Mouse (Mus musculus) embryonic facial prominence, embryonic 15.5 days (tissue): ENCODE data around the gene Btbd9. TPM values are rescaled to one million over a fixed set of nuclear protein-coding genes. Genes with fewer than 3 reads are reported as not detected.

Experiments used
- ATAC-seq: fragments of 200-750 bp; cut with Nextera tagmentation; 2 replicates; pipeline ENCODE4 v1.8.0; 2017; ENCODE audit warnings: low read depth, moderate TSS enrichment; ENCODE audit not compliant: insufficient number of reproducible peaks, low FRiP score, low TSS enrichment
- H3K27ac ChIP-seq: fragments of 300-500 bp; sonication (generic); replicated peaks from 2 replicates; pipeline ENCODE4 v1.5.1; 2015; ENCODE audit warnings: mild to moderate bottlenecking, inconsistent platforms
- H3K27me3 ChIP-seq: fragments of 300-500 bp; sonication (generic); 2 replicates; pipeline ENCODE4 v1.6.1; 2015; ENCODE audit warnings: inconsistent platforms
- H3K36me3 ChIP-seq: fragments of 300-500 bp; sonication (generic); 2 replicates; pipeline ENCODE4 v1.6.1; 2015; ENCODE audit warnings: mild to moderate bottlenecking, inconsistent platforms
- H3K4me1 ChIP-seq: fragments of 300-500 bp; sonication (generic); 2 replicates; pipeline ENCODE4 v1.6.1; 2015; ENCODE audit warnings: inconsistent platforms
- H3K4me2 ChIP-seq: fragments of 300-500 bp; sonication (generic); replicated peaks from 2 replicates; pipeline ENCODE4 v1.6.1; 2015; ENCODE audit warnings: mild to moderate bottlenecking, inconsistent platforms
- H3K4me3 ChIP-seq: fragments of 300-500 bp; sonication (generic); replicated peaks from 2 replicates; pipeline ENCODE4 v1.5.1; 2015; ENCODE audit warnings: mild to moderate bottlenecking, inconsistent platforms
- H3K9ac ChIP-seq: fragments of 300-500 bp; sonication (generic); 2 replicates; pipeline ENCODE4 v1.6.1; 2015; ENCODE audit warnings: inconsistent platforms
- H3K9me3 ChIP-seq: fragments of 300-500 bp; sonication (generic); replicated peaks from 2 replicates; pipeline ENCODE4 v1.6.1; 2016; ENCODE audit warnings: inconsistent platforms
- WGBS: fragments of 180-500 bp; shearing (Covaris S2); methylation state at CpG from one replicate; pipeline ENCODE4 v1.1.7; 2015; 5-methylcytosine and 5-hydroxymethylcytosine counted together
- polyA plus RNA-seq: library from polyadenylated mRNA; unstranded; fragments of >200 nt; fragmentation: Nextera tagmentation; extraction: Ambion mirVana; gene quantifications from 2 replicates; pipeline ENCODE4 v1.2.1, GENCODE M21; 2015

Gene Btbd9
- polyA plus RNA-seq, 1 experiment from 2014 or later: 56.6 TPM

DNA sequence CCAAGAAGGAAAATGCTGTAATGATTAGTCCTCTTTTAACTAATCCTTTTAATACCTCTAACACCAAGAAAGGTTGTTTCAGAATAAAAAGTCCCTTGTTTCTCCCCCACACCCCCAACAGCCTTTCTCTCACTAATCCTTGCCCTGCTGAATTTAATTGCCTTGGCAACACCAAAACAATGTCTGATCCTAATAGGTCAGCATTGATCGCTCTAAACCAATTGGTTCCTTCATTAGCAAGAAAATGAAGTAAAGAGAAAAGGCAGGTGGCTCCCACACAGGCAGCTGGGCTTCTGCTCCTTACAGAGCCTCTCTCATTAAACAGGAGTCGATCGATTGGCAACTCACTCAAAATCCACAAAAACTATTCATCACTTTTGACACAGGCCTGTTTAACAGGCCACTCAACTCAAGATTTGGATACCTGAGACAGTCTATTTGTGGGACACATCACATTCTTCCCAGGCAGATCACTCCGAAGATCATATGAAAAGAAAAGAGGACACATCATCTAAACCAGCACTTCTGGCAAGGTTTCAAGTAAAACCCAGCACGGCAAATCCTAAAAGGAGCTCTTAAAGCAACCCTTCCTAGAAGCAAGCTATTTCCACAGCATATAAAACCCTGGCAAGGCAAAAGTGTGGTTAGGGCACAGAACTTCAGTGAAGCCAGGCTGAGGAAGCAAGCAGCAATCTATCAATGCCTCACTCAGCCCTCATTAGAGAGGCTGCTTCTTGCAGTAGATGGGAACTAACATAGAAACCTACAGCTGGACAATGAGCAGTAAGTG, 197.9 kb downstream of the Btbd9 start:
- no peak overlapping the region for H3K4me2 ChIP-seq
- no peak overlapping the region for H3K4me3 ChIP-seq
- H3K9ac ChIP-seq: no peak overlapping the region
- no peaks in the 10 kb centered on the region for H3K36me3 ChIP-seq
- no peaks in the 10 kb centered on the region for H3K4me1 ChIP-seq
- ATAC-seq: no peak
- WGBS: 23% methylated on average over 5 of the region's 5 CpGs
- H3K9me3 ChIP-seq: no peaks in the 10 kb centered on the region
- no peak overlapping the region for H3K27ac ChIP-seq
- H3K27me3 ChIP-seq: no peaks in the 10 kb centered on the region

DNA sequence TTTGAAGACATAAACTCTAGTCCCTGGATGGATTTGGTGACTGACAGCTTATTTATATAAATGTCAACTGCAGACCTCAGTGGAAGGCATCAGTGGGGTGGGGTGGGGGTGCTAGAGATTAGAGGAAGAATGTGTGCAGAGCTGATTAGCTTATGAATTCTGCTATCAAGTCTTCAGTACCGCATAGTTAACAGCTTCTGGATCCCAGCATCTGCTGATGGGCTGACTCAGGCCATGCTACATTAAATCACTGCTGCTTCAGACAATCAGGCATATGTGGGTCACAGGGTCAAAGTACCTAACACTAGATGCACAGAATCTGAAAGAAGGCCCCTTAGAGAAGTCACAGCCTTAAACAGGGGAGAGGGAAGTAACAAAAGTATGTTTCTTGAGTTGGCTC, 198.5 kb downstream of the Btbd9 start:
- 26% methylated on average over 1 of the region's 1 CpGs for WGBS
- no peak overlapping the region for H3K4me2 ChIP-seq
- H3K4me3 ChIP-seq: no peak overlapping the region
- no peaks in the 10 kb centered on the region for H3K27me3 ChIP-seq
- ATAC-seq: no peak
- H3K9me3 ChIP-seq: no peaks in the 10 kb centered on the region
- H3K27ac ChIP-seq: no peak overlapping the region
- H3K4me1 ChIP-seq: no peaks in the 10 kb centered on the region
- no peaks in the 10 kb centered on the region for H3K36me3 ChIP-seq
- no peak overlapping the region for H3K9ac ChIP-seq

DNA sequence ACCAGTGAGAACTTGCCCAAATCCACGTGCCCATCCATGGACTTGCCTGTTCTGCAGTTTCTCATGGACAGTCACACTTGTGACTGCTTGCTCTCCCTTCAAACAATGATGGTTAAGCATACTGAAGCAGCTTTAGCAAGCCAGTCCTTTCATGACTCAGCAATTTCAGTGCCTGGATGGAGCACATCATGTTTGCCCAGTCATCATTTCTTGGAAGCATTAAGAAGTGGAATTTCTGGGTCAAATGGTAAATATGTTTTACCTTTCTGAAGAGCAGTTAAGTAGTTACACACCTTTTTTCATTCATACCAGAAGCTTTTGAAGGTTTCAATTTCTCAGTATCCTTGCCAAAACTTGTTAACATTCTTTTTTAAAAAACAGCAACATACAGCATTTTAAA, 201.2 kb downstream of the Btbd9 start:
- no peak overlapping the region for H3K27ac ChIP-seq
- 73% methylated on average over 1 of the region's 1 CpGs for WGBS
- H3K4me2 ChIP-seq: no peak overlapping the region
- H3K9me3 ChIP-seq: no peaks in the 10 kb centered on the region
- no peaks in the 10 kb centered on the region for H3K4me1 ChIP-seq
- no peak overlapping the region for H3K9ac ChIP-seq
- H3K36me3 ChIP-seq: no peaks in the 10 kb centered on the region
- no peak for ATAC-seq
- H3K27me3 ChIP-seq: no peaks in the 10 kb centered on the region
- no peak overlapping the region for H3K4me3 ChIP-seq

DNA sequence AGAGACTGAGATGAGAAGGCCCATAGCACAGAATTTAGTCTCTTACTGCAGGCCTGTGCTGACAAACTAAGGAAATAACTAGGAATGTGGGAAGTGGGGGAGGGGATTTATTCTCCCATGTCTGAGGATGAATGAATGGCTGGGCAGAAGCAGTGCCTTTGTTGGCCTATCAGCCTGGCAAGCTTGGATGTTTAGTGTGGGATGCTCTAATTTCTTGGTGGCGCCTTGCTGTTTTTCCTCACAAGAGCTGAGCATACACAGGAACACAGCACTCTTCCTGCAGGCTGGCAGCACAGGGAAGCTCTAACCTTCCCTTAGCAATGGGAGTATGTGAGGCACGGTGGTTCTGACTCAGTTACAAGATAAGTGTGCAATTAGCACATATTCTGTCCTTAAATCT, 207.7 kb downstream of the Btbd9 start:
- ATAC-seq: no peak
- Histone ChIP-seq H3K27me3 (no peaks in the 10 kb centered on the region), H3K27ac (no peak overlapping the region), H3K36me3 (no peaks in the 10 kb centered on the region), H3K9me3 (no peaks in the 10 kb centered on the region), H3K4me3 (no peak overlapping the region), H3K4me1 (no peaks in the 10 kb centered on the region), H3K4me2 (no peak overlapping the region), H3K9ac (no peak overlapping the region)
- 56% methylated on average over 2 of the region's 2 CpGs for WGBS

DNA sequence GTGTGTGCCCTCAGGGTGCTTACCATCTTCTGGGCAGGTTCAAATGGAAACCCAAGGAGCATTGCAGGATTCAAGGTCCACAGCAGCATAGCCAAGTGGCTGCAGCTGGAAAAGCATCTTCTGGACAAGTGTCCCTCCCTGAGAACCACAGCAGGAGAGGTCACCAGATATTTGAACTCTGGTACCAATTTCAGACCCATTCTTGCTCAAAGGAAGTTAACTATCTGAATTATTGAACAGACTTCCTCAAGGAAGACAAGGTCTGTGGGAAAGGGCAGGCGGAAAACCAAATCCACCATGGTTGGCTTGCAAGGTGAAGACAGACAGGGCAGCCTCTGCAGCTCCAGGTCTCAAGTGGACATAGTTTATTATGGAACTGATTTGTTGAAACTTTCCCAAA, 211.6 kb downstream of the Btbd9 start:
- WGBS: 78% methylated on average over 1 of the region's 1 CpGs
- H3K27ac ChIP-seq: no peak overlapping the region

DNA sequence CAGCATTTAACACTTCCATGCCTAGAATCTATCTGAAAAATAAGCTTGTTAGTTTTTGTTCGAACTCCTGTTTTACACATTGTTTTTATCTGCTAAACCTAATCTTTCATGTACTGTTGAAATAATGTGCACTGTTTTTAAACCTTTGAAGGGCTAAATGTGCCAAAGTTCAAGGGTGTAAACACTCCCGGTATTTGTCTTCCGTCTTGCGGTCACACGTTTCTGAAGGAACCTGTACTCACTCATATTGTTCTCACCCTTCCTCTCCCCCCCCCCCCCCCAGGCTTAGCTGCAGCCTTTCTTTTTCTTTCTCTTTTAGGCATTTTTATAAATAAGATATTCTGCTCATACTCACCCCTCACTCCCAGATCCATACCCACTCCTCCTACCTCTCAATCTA, 212.9 kb downstream of the Btbd9 start:
- WGBS: 77% methylated on average over 5 of the region's 5 CpGs
- Histone ChIP-seq H3K4me2 (no peak overlapping the region), H3K36me3 (no peaks in the 10 kb centered on the region), H3K4me3 (no peak overlapping the region), H3K4me1 (no peaks in the 10 kb centered on the region), H3K27ac (no peak overlapping the region), H3K9ac (no peak overlapping the region), H3K9me3 (no peaks in the 10 kb centered on the region), H3K27me3 (no peaks in the 10 kb centered on the region)
- no peak for ATAC-seq

More for the DNA sequence above, 211.6 kb downstream of the Btbd9 start:
- H3K9me3 ChIP-seq: no peaks in the 10 kb centered on the region
- H3K27me3 ChIP-seq: no peaks in the 10 kb centered on the region
- no peak overlapping the region for H3K4me3 ChIP-seq
- H3K9ac ChIP-seq: no peak overlapping the region
- H3K36me3 ChIP-seq: no peaks in the 10 kb centered on the region
- H3K4me1 ChIP-seq: no peaks in the 10 kb centered on the region
- no peak overlapping the region for H3K4me2 ChIP-seq
- no peak for ATAC-seq

DNA sequence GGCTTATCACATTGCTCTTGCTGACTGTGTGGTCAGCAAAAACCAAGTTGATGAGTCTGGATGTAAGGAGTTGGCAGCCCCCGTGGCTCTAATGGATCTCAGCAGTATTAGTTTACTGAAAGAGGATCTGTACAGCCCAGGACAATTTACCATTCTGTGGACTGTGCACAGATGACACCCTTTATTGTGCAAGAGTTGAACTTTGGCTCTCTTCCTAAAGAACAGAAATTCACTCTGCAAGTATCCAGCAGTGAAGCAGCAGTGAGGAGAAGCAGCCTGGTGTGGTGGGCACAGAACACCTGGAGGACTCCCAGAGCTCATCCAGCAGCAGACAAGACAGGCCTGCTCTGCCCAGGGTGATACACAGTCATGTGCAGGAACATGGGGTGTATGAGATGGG, 215.6 kb downstream of the Btbd9 start:
- 27% methylated on average over 1 of the region's 1 CpGs for WGBS
- no peaks in the 10 kb centered on the region for H3K27me3 ChIP-seq
- ATAC-seq: no peak

DNA sequence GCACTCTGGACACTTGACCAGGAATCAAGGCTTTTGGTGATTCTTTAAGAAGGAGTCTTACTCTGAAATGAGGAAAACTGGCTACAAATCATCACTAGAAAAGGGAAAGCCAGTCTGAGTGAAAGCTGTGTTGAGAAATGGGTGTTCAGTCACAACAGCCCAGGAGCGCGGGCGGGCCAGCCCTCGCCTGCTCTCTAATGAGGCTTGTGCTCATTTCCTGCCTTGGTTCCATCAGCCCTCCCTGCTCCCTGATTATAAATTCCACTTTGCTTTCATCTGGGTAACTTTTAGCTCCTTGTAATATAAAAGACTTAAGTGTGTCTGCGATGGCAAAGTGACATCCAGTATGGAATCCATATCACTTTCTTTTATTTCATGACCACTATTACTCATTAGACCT, 216.9 kb downstream of the Btbd9 start:
- Histone ChIP-seq H3K9me3 (no peaks in the 10 kb centered on the region), H3K4me2 (no peak overlapping the region), H3K27me3 (no peaks in the 10 kb centered on the region), H3K9ac (no peak overlapping the region), H3K27ac (no peak overlapping the region), H3K4me3 (no peak overlapping the region), H3K36me3 (no peaks in the 10 kb centered on the region), H3K4me1 (no peaks in the 10 kb centered on the region)
- no peak for ATAC-seq
- WGBS: 63% methylated on average over 5 of the region's 5 CpGs

More for the DNA sequence above, 215.6 kb downstream of the Btbd9 start:
- no peaks in the 10 kb centered on the region for H3K36me3 ChIP-seq
- H3K4me2 ChIP-seq: no peak overlapping the region
- H3K4me1 ChIP-seq: no peaks in the 10 kb centered on the region
- no peak overlapping the region for H3K27ac ChIP-seq
- H3K9me3 ChIP-seq: no peaks in the 10 kb centered on the region
- no peak overlapping the region for H3K9ac ChIP-seq
- no peak overlapping the region for H3K4me3 ChIP-seq

DNA sequence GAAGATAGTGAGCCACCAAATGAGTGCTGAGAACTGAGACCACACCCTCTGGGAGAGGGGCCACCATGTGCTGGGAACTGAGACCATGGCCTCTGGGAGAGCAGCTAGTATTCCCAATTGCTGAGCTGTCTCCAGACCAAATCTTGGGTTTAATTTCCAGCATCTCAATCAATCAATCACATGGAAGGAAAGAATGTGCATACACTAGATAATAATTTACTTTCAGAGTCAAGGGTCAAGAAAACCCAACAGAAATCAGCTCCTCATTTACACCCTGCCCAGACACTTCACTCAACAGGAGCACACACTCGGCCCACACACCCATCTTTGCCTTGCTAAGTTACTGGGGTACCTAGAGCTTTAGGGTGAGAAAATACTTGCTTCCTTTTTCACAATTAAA, 220.9 kb downstream of the Btbd9 start:
- H3K27ac ChIP-seq: no peak overlapping the region
- no peaks in the 10 kb centered on the region for H3K36me3 ChIP-seq
- H3K4me1 ChIP-seq: no peaks in the 10 kb centered on the region
- H3K4me3 ChIP-seq: no peak overlapping the region
- no peaks in the 10 kb centered on the region for H3K9me3 ChIP-seq
- H3K4me2 ChIP-seq: no peak overlapping the region
- WGBS: 83% methylated on average over 1 of the region's 1 CpGs
- H3K9ac ChIP-seq: no peak overlapping the region
- H3K27me3 ChIP-seq: no peaks in the 10 kb centered on the region
- no peak for ATAC-seq

DNA sequence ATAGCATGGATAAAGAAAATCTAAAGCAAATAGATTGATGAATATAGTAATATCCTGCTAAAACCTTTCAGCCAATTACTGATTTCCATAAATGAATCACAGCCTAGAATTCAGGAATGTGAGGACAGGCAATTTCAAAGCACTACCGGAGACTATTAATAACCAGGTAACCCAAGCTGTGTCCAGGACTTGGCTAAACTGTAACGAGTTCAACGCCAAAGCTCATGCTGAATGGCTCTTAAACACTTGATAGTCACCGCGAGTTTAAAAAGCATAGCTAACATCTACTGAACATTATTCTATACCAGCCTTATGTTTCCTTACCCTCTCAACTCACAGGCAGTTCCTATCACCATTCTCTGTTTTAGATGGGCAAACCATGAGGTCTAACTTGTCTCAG, 221.9 kb downstream of the Btbd9 start:
- H3K4me1 ChIP-seq: no peaks in the 10 kb centered on the region
- H3K27ac ChIP-seq: no peak overlapping the region
- no peak for ATAC-seq
- no peaks in the 10 kb centered on the region for H3K9me3 ChIP-seq
- no peak overlapping the region for H3K4me3 ChIP-seq
- no peak overlapping the region for H3K4me2 ChIP-seq
- H3K36me3 ChIP-seq: no peaks in the 10 kb centered on the region
- no peak overlapping the region for H3K9ac ChIP-seq
- no peaks in the 10 kb centered on the region for H3K27me3 ChIP-seq
- WGBS: 75% methylated on average over 5 of the region's 5 CpGs

DNA sequence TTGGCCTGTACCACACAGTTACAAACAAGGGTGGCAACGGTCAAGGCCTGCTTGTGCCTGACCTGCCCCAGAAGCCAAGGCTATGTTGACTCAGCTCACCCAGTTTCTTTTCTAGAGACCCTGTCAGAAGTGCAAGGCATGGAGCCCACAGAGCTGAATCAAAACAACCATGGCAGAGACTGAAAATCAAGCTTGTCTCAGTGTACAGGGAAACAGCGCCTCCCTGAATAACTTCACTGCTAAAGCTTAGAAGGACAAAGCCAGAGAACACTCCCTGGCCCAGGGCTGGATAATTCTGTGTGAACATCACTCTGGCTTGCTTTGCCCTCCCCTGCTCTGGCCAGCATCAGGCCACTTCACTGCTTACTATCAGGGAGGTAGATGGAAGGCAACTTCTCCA, 228.3 kb downstream of the Btbd9 start:
- no peak overlapping the region for H3K4me3 ChIP-seq
- no peaks in the 10 kb centered on the region for H3K9me3 ChIP-seq
- H3K36me3 ChIP-seq: no peaks in the 10 kb centered on the region
- H3K27ac ChIP-seq: no peak overlapping the region
- WGBS: 67% methylated on average over 2 of the region's 2 CpGs
- no peaks in the 10 kb centered on the region for H3K4me1 ChIP-seq
- no peaks in the 10 kb centered on the region for H3K27me3 ChIP-seq
- no peak overlapping the region for H3K4me2 ChIP-seq
- H3K9ac ChIP-seq: no peak overlapping the region
- ATAC-seq: no peak

DNA sequence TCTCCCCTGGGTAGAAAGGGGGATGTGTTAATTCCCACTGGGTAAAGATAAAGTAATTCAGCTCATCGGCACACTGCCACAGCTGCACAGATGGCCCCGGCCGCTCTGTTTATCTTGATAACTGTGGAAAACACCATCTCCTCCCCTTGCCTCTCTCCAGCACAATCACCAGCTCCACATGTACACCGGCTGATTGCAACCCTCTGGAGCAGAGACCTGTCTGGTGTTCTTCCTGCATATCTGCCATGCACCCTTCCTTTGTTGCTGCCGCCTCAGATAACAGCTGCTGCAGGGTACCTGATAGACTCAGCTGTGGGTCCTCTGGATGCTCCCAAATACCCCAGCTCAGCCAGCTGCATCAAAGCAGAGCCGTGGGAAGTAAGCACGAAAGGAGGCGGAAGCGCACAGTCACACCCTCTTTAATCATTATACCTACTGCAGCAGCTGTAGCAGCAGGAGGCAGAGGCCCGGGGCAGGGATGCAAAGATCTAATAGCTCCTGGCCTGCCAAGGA, 229.1 kb downstream of the Btbd9 start:
- H3K27me3 ChIP-seq: no peaks in the 10 kb centered on the region
- no peaks in the 10 kb centered on the region for H3K4me1 ChIP-seq
- no peak overlapping the region for H3K4me3 ChIP-seq
- no peak overlapping the region for H3K4me2 ChIP-seq
- H3K9me3 ChIP-seq: no peaks in the 10 kb centered on the region
- no peaks in the 10 kb centered on the region for H3K36me3 ChIP-seq
- H3K9ac ChIP-seq: no peak overlapping the region
- H3K27ac ChIP-seq: no peak overlapping the region
- WGBS: 48% methylated on average over 10 of the region's 10 CpGs
- ATAC-seq: no peak
